Mouse (Mus musculus) CH12.LX (cell line): ENCODE data around the gene Pnpla3. TPM values are rescaled to one million over a fixed set of nuclear protein-coding genes. Genes with fewer than 3 reads are reported as not detected.

Experiments used
- DNase-seq: peaks from one replicate; pipeline ENCODE4 v3.0.0-alpha.2; 2013; ENCODE audit errors: extremely low read depth
- H3K27ac ChIP-seq: 2 replicates; pipeline ENCODE4 v1.5.1; 2012; ENCODE audit warnings: low read depth, mild to moderate bottlenecking, control low read depth, moderate library complexity; ENCODE audit not compliant: insufficient read depth
- H3K27me3 ChIP-seq: replicated peaks from 2 replicates; pipeline ENCODE3; 2012; ENCODE audit warnings: inconsistent platforms
- H3K36me3 ChIP-seq, 2 experiments: replicated peaks in 1 of 2; 2 replicates each; pipeline versions ENCODE3 to v1.6.1; 2012; ENCODE audit warnings: inconsistent platforms in 1 of 2, low read length in 1 of 2, mild to moderate bottlenecking in 1 of 2, mixed read lengths in 1 of 2, moderate library complexity in 1 of 2; ENCODE audit not compliant: control insufficient read depth in 1 of 2, insufficient read depth in 1 of 2
- H3K4me1 ChIP-seq, 2 experiments: 2 replicates each; pipeline ENCODE4 v1.6.1; 2012; ENCODE audit warnings: inconsistent platforms in 1 of 2, moderate library complexity in 1 of 2; ENCODE audit not compliant: insufficient read depth in 2 of 2, control insufficient read depth in 1 of 2
- H3K4me2 ChIP-seq: 2 replicates; pipeline ENCODE4 v1.6.1; 2012; ENCODE audit warnings: low read depth, mild to moderate bottlenecking, control low read depth; ENCODE audit not compliant: poor library complexity, insufficient read depth, severe bottlenecking
- H3K4me3 ChIP-seq, 3 experiments: fragments of 150-350 bp in 1 of 3; sonication (generic) in 1 of 3; replicated peaks in 1 of 3; 2 replicates each; pipeline versions ENCODE3 to v1.5.1; 2011 to 2012; ENCODE audit warnings: low read depth in 2 of 3, low read length in 2 of 3, mild to moderate bottlenecking in 2 of 3, moderate library complexity in 2 of 3, control low read depth in 1 of 3, improper control_type of control experiment in 1 of 3, inconsistent platforms in 1 of 3, mixed read lengths in 1 of 3; ENCODE audit not compliant: poor library complexity in 1 of 3
- H3K79me2 ChIP-seq: replicated peaks from 2 replicates; pipeline ENCODE4 v1.6.1; 2012; ENCODE audit warnings: mild to moderate bottlenecking, moderate library complexity; ENCODE audit not compliant: control insufficient read depth, poor library complexity, insufficient read depth, severe bottlenecking; ENCODE audit errors: extremely low read depth
- H3K9ac ChIP-seq: 2 replicates; pipeline ENCODE4 v1.6.1; 2012; ENCODE audit warnings: low read depth, mild to moderate bottlenecking, control low read depth, moderate library complexity; ENCODE audit not compliant: insufficient read depth
- H3K9me3 ChIP-seq: replicated peaks from 2 replicates; pipeline ENCODE3; 2012; ENCODE audit warnings: low read length, inconsistent platforms, mixed read lengths
- BHLHE40 ChIP-seq: IDR thresholded peaks from 2 replicates; pipeline ENCODE4 v1.6.1; 2011; ENCODE audit warnings: mild to moderate bottlenecking, low read depth, low read length, improper control_type of control experiment
- CHD1 ChIP-seq: IDR thresholded peaks from 2 replicates; pipeline ENCODE4 v1.6.1; 2012; ENCODE audit warnings: low read depth, low read length, improper control_type of control experiment, inconsistent platforms
- CTCF ChIP-seq, 2 experiments: IDR thresholded peaks in 1 of 2; conservative IDR thresholded peaks in 1 of 2; 2 replicates each; pipeline ENCODE4 v1.5.1; 2011 to 2012; ENCODE audit warnings: low read depth in 2 of 2, low read length in 2 of 2, improper control_type of control experiment in 1 of 2, inconsistent platforms in 1 of 2, mild to moderate bottlenecking in 1 of 2, moderate library complexity in 1 of 2
- E2F4 ChIP-seq: IDR thresholded peaks from 2 replicates; pipeline ENCODE4 v1.6.1; 2011; ENCODE audit warnings: low read depth, low read length, improper control_type of control experiment; ENCODE audit not compliant: insufficient replicate concordance
- ELF1 ChIP-seq: IDR thresholded peaks from 2 replicates; pipeline ENCODE4 v1.6.1; 2014; ENCODE audit warnings: low read depth, mild to moderate bottlenecking, inconsistent platforms, low read length, improper control_type of control experiment
- ETS1 ChIP-seq: conservative IDR thresholded peaks from 2 replicates; pipeline ENCODE4 v1.6.1; 2012; ENCODE audit warnings: low read depth, mild to moderate bottlenecking, inconsistent platforms, low read length, improper control_type of control experiment, moderate library complexity
- GABPA ChIP-seq: IDR thresholded peaks from 2 replicates; pipeline ENCODE4 v1.6.1; 2012; ENCODE audit warnings: low read depth, low read length, improper control_type of control experiment, inconsistent platforms; ENCODE audit not compliant: insufficient replicate concordance
- HCFC1 ChIP-seq: IDR thresholded peaks from 2 replicates; pipeline ENCODE4 v1.6.1; 2012; ENCODE audit warnings: low read depth, mild to moderate bottlenecking, inconsistent platforms, low read length, improper control_type of control experiment
- JUND ChIP-seq: conservative IDR thresholded peaks from 2 replicates; pipeline ENCODE4 v1.6.1; 2011; ENCODE audit warnings: low read depth, low read length, improper control_type of control experiment
- MAFK ChIP-seq: IDR thresholded peaks from 2 replicates; pipeline ENCODE4 v1.6.1; 2011; ENCODE audit warnings: low read length, improper control_type of control experiment; ENCODE audit not compliant: insufficient replicate concordance
- MAZ ChIP-seq: IDR thresholded peaks from 2 replicates; pipeline ENCODE4 v1.6.1; 2012; ENCODE audit warnings: low read depth, mild to moderate bottlenecking, inconsistent platforms, low read length, improper control_type of control experiment, moderate library complexity
- MXI1 ChIP-seq: IDR thresholded peaks from 2 replicates; pipeline ENCODE4 v1.6.1; 2011; ENCODE audit warnings: mild to moderate bottlenecking, low read depth, low read length, improper control_type of control experiment
- NELFE ChIP-seq: IDR thresholded peaks from 2 replicates; pipeline ENCODE4 v1.6.1; 2011; ENCODE audit warnings: low read depth, low read length, improper control_type of control experiment
- NRF1 ChIP-seq: IDR thresholded peaks from 2 replicates; pipeline ENCODE4 v1.6.1; 2014; ENCODE audit warnings: low read depth, mild to moderate bottlenecking, inconsistent platforms, low read length, improper control_type of control experiment, moderate library complexity
- RAD21 ChIP-seq: IDR thresholded peaks from 2 replicates; pipeline ENCODE4 v1.6.1; 2011; ENCODE audit warnings: low read depth, mild to moderate bottlenecking, low read length, improper control_type of control experiment, moderate library complexity
- RCOR1 ChIP-seq: conservative IDR thresholded peaks from 2 replicates; pipeline ENCODE4 v1.6.1; 2012; ENCODE audit warnings: low read depth, mild to moderate bottlenecking, inconsistent platforms, low read length, improper control_type of control experiment
- TCF12 ChIP-seq: IDR thresholded peaks from 2 replicates; pipeline ENCODE4 v1.6.1; 2014; ENCODE audit warnings: low read depth, mild to moderate bottlenecking, inconsistent platforms, low read length, improper control_type of control experiment
- UBTF ChIP-seq: IDR thresholded peaks from 2 replicates; pipeline ENCODE4 v1.6.1; 2012; ENCODE audit warnings: low read depth, mild to moderate bottlenecking, inconsistent platforms, low read length, improper control_type of control experiment, moderate library complexity
- USF1 ChIP-seq: IDR thresholded peaks from 2 replicates; pipeline ENCODE4 v1.6.1; 2014; ENCODE audit warnings: low read depth, mild to moderate bottlenecking, inconsistent platforms, low read length, improper control_type of control experiment
- ZC3H11A ChIP-seq: IDR thresholded peaks from 2 replicates; pipeline ENCODE4 v1.6.1; 2012; ENCODE audit warnings: low read depth, mild to moderate bottlenecking, inconsistent platforms, low read length, improper control_type of control experiment
- ZKSCAN1 ChIP-seq: IDR thresholded peaks from 2 replicates; pipeline ENCODE4 v1.6.1; 2012; ENCODE audit warnings: low read depth, inconsistent platforms, low read length, improper control_type of control experiment, borderline replicate concordance
- ZNF384 ChIP-seq: IDR thresholded peaks from 2 replicates; pipeline ENCODE4 v1.6.1; 2012; ENCODE audit warnings: low read depth, low read length, improper control_type of control experiment, inconsistent platforms
- dilution Hi-C: fragments of 300-500 bp; cut with MboI; formaldehyde crosslinking; loops from 2 replicates; pipeline ENCODE4 v1.14.3; 2020; ENCODE audit warnings: low sequenced_read_pairs; ENCODE audit not compliant: extremely low pct_unique_long_range_greater_than_20kb, extremely low pct_ligation_motif_present
- in situ Hi-C: fragments of 300-500 bp; cut with MboI; formaldehyde crosslinking; loops from 3 replicates; pipeline ENCODE4 v1.14.3; 2019; ENCODE audit warnings: low sequenced_read_pairs, low pct_ligation_motif_present, low pct_unique_long_range_greater_than_20kb, mixed read lengths
- polyA plus RNA-seq: library from polyadenylated mRNA; unstranded; fragments of >175 nt; gene quantifications from 2 replicates; pipeline ENCODE4 v1.2.1, GENCODE M21; 2012; ENCODE audit warnings: low read depth; ENCODE audit not compliant: insufficient read length
- total RNA-seq, 2 experiments: library from RNA; depleted of rRNA; stranded (reverse); fragments of 300-350 nt in 1 of 2; fragments of >200 nt in 1 of 2; gene quantifications; 2 replicates each; pipeline ENCODE4 v1.2.3; 2012 to 2014

The Pnpla3 gene
- total and polyA plus RNA-seq, 3 experiments: 0.41 to 3.2 (median 2.2) TPM

DNA sequence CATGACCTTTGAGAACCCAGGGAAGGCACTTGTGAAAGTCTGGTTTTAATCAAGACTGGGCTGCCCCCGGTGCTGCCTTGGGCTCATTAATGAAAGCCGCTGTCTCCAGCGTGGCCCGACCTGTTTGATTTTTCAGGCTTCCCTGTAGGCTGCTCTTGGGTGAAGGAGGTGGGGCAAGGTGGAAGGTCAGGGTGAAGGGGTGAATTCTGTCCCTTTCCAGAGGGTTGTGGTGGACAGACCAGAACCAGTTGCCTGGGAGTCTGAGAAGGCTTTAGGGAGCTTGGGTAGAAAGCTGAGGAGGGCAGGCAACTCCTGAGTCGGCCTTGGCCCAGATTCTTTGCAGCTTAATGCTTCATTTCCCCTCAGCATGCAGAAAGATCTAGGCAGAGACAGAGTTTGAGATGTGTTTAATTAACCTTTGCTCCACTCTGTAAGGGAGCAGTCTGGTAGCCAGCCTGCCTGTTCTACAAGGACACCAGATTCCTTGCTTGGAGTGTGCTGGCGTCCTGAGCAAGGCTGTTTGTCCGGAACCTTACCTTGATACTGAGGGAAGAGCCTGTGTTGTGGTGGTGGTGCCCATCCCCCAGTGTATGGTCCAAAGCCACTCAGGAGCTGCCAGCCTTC, 48.9 kb downstream of the Pnpla3 start:
- H3K9me3 ChIP-seq: peaks cover 5% of the 10 kb centered on the region
- TF ChIP-seq TCF12: no peak
- TF ChIP-seq GABPA: no peak
- H3K4me2 ChIP-seq: no peak overlapping the region
- H3K27ac ChIP-seq: no peak overlapping the region
- in situ Hi-C loops (no loop called here), dilution Hi-C loops (no loop called here)
- no peak for DNase-seq
- H3K27me3 ChIP-seq: no peaks in the 10 kb centered on the region
- H3K9ac ChIP-seq: no peak overlapping the region
- peaks cover 24 to 66% of the 10 kb centered on the region in 2 experiments for H3K4me1 ChIP-seq
- H3K4me3 ChIP-seq: no peak overlapping the region
- no peaks in the 10 kb centered on the region for H3K79me2 ChIP-seq
- H3K36me3 ChIP-seq: peaks cover 21 to 35% of the 10 kb centered on the region in 2 experiments

DNA sequence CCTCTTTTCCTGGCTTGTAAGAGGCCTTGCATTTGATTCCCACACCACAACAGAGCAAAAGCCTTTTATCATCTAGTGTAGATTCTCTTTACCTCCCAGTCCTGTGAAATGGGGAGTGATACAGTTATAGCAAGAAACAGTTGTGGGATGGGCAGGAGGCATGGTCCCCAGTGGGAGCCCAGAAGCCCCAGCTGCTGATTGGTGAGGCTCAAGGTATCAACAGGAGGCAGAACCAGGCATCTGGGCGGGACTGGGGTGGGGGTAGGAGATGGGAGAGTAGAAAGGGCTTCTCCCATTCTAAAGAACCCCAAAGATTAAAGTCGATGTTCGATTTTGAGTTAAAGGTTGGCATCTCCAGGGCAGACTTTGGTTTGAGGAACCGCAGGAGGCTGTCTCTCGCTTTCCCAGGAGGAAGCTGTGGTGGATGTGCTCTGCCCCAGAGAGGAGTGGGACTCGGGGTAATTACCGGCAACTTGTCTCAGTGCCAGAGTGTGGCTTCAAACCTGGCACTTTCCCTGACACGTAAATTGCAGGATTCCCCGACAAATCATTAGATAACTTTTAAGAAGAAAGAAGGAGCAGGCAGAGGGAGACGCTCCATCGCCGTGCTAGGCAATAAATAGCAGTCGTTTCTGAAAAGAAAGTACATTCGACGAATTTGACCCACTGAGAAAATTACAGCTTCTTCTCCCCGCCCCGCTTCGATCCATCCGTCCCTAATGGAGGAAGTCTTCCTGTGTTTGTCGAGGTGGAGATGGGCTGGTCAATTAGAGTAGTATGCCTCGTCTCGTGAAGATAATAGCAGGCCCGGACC, 50.5 kb downstream of the Pnpla3 start:
- H3K27me3 ChIP-seq: no peaks in the 10 kb centered on the region
- TF ChIP-seq CHD1 (no peak), JUND (no peak), MXI1 (no peak), USF1 (no peak), NELFE (no peak), MAFK (no peak), MAZ (no peak), UBTF (no peak), NRF1 (no peak), ETS1 (no peak), BHLHE40 (no peak), HCFC1 (no peak), ZKSCAN1 (no peak), CTCF (conservative IDR thresholded peaks at IDR 0.05 in 1 of 2, IDR thresholded peaks at IDR 0.05 in 1 of 2; ENCODE audit: low read depth in 2 of 2, low read length in 2 of 2) (no peak), ELF1 (no peak), ZC3H11A (no peak), ZNF384 (no peak), RAD21 (no peak), RCOR1 (no peak), E2F4 (no peak)
- peaks cover 19 to 57% of the 10 kb centered on the region in 2 experiments for H3K4me1 ChIP-seq
- H3K4me3 ChIP-seq: no peak overlapping the region
- in situ Hi-C loops: no loop called here
- no peak overlapping the region for H3K27ac ChIP-seq
- H3K9me3 ChIP-seq: peaks cover 5% of the 10 kb centered on the region
- peaks cover 15 to 28% of the 10 kb centered on the region in 2 experiments for H3K36me3 ChIP-seq
- H3K4me2 ChIP-seq: 0 out of 2 replicates have a peak overlapping the region, but pooled peaks have one; percentile 11
- dilution Hi-C loops: no loop called here
- DNase-seq: no peak
- H3K9ac ChIP-seq: peak overlapping the region; percentile 27; the same call in 1 of the 2 replicates
- no peaks in the 10 kb centered on the region for H3K79me2 ChIP-seq
